Mouse (Mus musculus) lung, postnatal 0 days (tissue): ENCODE data around the gene Zfp629. TPM values are rescaled to one million over a fixed set of nuclear protein-coding genes. Genes with fewer than 3 reads are reported as not detected.
A peak's percentile ranks its signal among the peaks of the same experiment; 100 is the strongest.

Experiments used
- ATAC-seq: fragments of 200-750 bp; cut with Nextera tagmentation; 2 replicates; pipeline ENCODE4 v1.8.0; 2017; ENCODE audit warnings: moderate library complexity
- DNase-seq: peaks from one replicate; pipeline ENCODE4 v3.0.0-alpha.2; 2016; ENCODE audit warnings: low spot score
- H3K27ac ChIP-seq: fragments of 300-500 bp; sonication (generic); 2 replicates; pipeline ENCODE4 v1.5.1; 2014; ENCODE audit warnings: antibody characterized with exemption, mild to moderate bottlenecking, low read length, mixed read lengths
- H3K27me3 ChIP-seq: fragments of 300-500 bp; sonication (generic); replicated peaks from 2 replicates; pipeline ENCODE4 v1.6.1; 2014; ENCODE audit warnings: low read length, mixed read lengths; ENCODE audit not compliant: insufficient read depth
- H3K36me3 ChIP-seq: fragments of 300-500 bp; sonication (generic); 2 replicates; pipeline ENCODE4 v1.6.1; 2014; ENCODE audit warnings: low read length, mixed read lengths; ENCODE audit not compliant: insufficient read depth
- H3K4me1 ChIP-seq: fragments of 300-500 bp; sonication (generic); 2 replicates; pipeline ENCODE4 v1.6.1; 2014; ENCODE audit warnings: antibody characterized with exemption, low read depth, low read length, mixed read lengths; ENCODE audit not compliant: insufficient read depth
- H3K4me2 ChIP-seq: fragments of 300-500 bp; sonication (generic); replicated peaks from 2 replicates; pipeline ENCODE4 v1.6.1; 2014; ENCODE audit warnings: low read depth, mild to moderate bottlenecking, low read length, moderate library complexity, mixed read lengths
- H3K4me3 ChIP-seq: fragments of 300-500 bp; sonication (generic); 2 replicates; pipeline ENCODE4 v1.5.1; 2014; ENCODE audit warnings: low read depth, low read length
- H3K9ac ChIP-seq: fragments of 300-500 bp; sonication (generic); replicated peaks from 2 replicates; pipeline ENCODE4 v1.6.1; 2014; ENCODE audit warnings: low read depth, mild to moderate bottlenecking
- H3K9me3 ChIP-seq: fragments of 300-500 bp; sonication (generic); 2 replicates; pipeline ENCODE4 v1.6.1; 2016; ENCODE audit warnings: low read length, mixed read lengths
- CTCF ChIP-seq: IDR thresholded peaks from 2 replicates; pipeline ENCODE4 v1.5.1; 2016; ENCODE audit warnings: antibody characterized with exemption, mild to moderate bottlenecking
- EP300 ChIP-seq: IDR thresholded peaks from 2 replicates; pipeline ENCODE4 v1.6.1; 2016; ENCODE audit warnings: antibody characterized with exemption, mild to moderate bottlenecking, control low read depth
- WGBS: fragments of 180-500 bp; shearing (Covaris S2); extraction: QIAGEN DNeasy Blood & Tissue Kit; methylation state at CpG from one replicate; pipeline ENCODE4 v1.1.7; 2014; 5-methylcytosine and 5-hydroxymethylcytosine counted together
- polyA plus RNA-seq: library from polyadenylated mRNA; unstranded; fragments of >200 nt; fragmentation: Nextera tagmentation; extraction: Ambion mirVana; gene quantifications from 2 replicates; pipeline ENCODE4 v1.2.1, GENCODE M21; 2015

Gene Zfp629
- polyA plus RNA-seq, 1 experiment from 2014 or later, result 6.0 TPM

DNA sequence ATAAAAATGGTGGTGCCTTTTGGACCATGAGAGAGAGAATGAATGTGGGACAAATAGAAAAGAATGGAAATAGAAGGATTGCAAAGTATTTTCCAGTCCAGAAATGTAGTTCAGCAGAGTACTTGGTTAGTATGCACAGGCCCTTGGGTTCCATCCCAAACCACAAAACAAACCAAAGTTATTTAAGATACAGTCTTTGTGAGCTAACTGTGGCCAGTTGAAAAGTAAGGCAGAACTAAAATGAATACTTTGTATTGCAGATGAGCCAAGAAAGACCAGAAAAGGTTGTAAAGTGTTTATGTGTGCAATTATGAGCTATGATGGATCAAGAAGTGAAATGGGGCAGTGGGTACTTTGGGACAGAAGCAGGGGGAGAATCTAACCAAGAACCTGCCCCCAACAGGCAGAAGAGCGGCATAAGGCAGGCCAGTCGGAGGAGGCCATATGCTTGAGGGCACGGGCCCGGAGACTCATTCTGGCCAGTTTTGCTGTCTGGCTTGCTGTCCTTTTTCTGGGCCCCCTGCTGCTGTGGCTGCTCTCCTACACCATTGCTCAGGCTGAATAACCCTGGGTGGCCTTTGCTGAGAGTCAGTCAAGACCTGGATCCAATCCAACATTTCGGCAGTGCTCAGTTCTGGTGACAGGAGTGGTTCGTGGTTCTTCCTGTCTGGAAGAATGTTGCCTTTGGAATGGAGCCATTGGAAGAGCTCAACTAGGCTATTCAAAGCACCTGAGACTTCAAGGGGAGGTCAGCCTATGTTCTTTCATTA is 51.0 kb downstream of the Zfp629 start:
- no peak overlapping the region for H3K27ac ChIP-seq
- no peak overlapping the region for H3K9ac ChIP-seq
- H3K4me1 ChIP-seq, result no peaks in the 10 kb centered on the region
- DNase-seq (peak; percentile 79), ATAC-seq (peak; percentile 63)
- no peaks in the 10 kb centered on the region for H3K9me3 ChIP-seq
- TF ChIP-seq EP300 (no peak), CTCF (0 out of 2 replicates have a peak, but pooled peaks have one; percentile 19)
- no peak overlapping the region for H3K4me2 ChIP-seq
- 56% methylated on average over 6 of the region's 6 CpGs for WGBS
- H3K4me3 ChIP-seq, result no peak overlapping the region
- H3K36me3 ChIP-seq, result peaks cover 9% of the 10 kb centered on the region
- no peaks in the 10 kb centered on the region for H3K27me3 ChIP-seq

DNA sequence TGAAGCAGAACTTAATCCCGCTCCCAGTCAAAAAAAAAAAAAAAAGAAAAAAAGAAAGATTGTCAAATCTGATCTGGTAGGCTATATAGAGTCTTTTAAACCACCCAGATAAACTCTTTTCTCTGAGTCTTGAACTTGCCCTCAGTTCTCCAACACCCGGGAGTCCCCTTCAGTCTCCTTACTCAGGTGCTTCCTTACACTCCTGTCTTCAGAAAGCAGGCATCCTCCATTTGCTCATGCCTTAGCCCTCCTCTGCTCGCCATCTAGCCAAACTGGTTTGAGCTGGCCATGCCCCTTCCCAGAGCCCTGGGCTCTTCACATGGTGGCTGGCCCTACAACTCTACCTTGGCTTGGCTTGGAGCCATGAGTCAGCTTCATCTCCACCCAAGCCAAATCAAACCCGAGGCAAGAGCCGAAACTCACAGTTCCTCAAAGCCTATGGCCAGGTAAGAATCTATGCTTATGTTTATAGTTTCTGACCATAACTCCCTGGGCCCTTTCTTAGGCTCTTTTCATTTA is 54.2 kb downstream of the Zfp629 start, which contains the start of gene Tmem265:
Gene Tmem265, plus strand, starts transcription at position 51 of the 519 bp plus-strand sequence.
- no peak within 1 kb of the TSS for H3K9ac ChIP-seq
- H3K27me3 ChIP-seq, result no peaks in the 10 kb centered on the region
- H3K36me3 ChIP-seq, result peaks cover 37% of the 10 kb centered on the region
- TF ChIP-seq CTCF (no peak), EP300 (no peak)
- H3K4me3 ChIP-seq, result no peak within 1 kb of the TSS
- WGBS, result 66% methylated on average over 5 of the region's 5 CpGs
- H3K4me2 ChIP-seq, result no peak within 1 kb of the TSS
- H3K9me3 ChIP-seq, result no peaks in the 10 kb centered on the region
- no peak within 1 kb of the TSS for H3K27ac ChIP-seq
- H3K4me1 ChIP-seq, result no peaks in the 10 kb centered on the region
- peak; percentile 31 for DNase-seq
- peak; percentile 59 for ATAC-seq

DNA sequence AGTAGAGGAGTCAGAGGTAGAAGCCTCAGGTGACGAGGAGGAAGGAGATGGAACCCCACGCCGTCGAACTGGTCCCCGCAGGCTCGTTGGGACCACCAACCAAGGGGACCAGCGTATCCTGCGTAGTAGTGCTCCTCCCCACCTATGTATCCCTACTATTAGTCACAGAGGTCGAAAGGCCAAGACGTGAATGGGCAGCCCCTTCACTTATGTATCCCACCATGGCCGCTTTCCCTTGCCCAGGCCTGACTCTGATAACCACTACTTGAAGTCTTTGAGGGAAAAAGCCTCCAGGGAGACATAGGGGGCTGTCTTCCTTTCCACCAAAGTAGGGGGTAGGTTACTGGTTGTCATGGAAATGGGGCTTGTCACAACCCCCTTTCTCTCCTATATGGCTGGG is 55.0 kb downstream of the Zfp629 start:
- H3K4me3 ChIP-seq, result no peak overlapping the region
- H3K4me1 ChIP-seq, result no peaks in the 10 kb centered on the region
- ATAC-seq (no peak), DNase-seq (no peak)
- no peaks in the 10 kb centered on the region for H3K27me3 ChIP-seq
- no peak overlapping the region for H3K4me2 ChIP-seq
- H3K9me3 ChIP-seq, result no peaks in the 10 kb centered on the region
- H3K27ac ChIP-seq, result no peak overlapping the region
- WGBS, result 90% methylated on average over 11 of the region's 11 CpGs
- TF ChIP-seq EP300 (no peak), CTCF (no peak)
- peaks cover 40% of the 10 kb centered on the region for H3K36me3 ChIP-seq
- H3K9ac ChIP-seq, result no peak overlapping the region

Other genes with a start within 250 kb of the Zfp629 start
- 7.3 and 7.9 TPM in 2 replicates for gene Zfp747, start 239.7 kb downstream of the Zfp629 start, polyA plus RNA-seq
- gene 9130019O22Rik, start 228.6 kb downstream of the Zfp629 start, polyA plus RNA-seq, result 4.7 and 5.4 TPM in 2 replicates
- gene E430018J23Rik, start 222.2 kb downstream of the Zfp629 start, polyA plus RNA-seq, result 3.7 and 4.6 TPM in 2 replicates
- 6.0 and 6.7 TPM in 2 replicates for gene Zfp764, start 209.0 kb downstream of the Zfp629 start, polyA plus RNA-seq
- 27.4 and 28.9 TPM in 2 replicates for gene Zfp688, start 193.7 kb downstream of the Zfp629 start, polyA plus RNA-seq
- gene Zfp689, start 166.6 kb downstream of the Zfp629 start, polyA plus RNA-seq, result 2.6 and 3.5 TPM in 2 replicates
- 37.6 and 37.7 TPM in 2 replicates for gene Prr14, start 156.2 kb downstream of the Zfp629 start, polyA plus RNA-seq
- gene Fbrs, start 136.6 kb downstream of the Zfp629 start, polyA plus RNA-seq, result 9.9 and 11.1 TPM in 2 replicates
- gene Srcap, start 103.8 kb downstream of the Zfp629 start, polyA plus RNA-seq, result 19.2 and 19.3 TPM in 2 replicates
- gene Gm42715, start 96.2 kb downstream of the Zfp629 start, polyA plus RNA-seq, result 9.3 and 10.3 TPM in 2 replicates
- 5.4 and 6.1 TPM in 2 replicates for gene Tmem265, start 54.4 kb downstream of the Zfp629 start, polyA plus RNA-seq
- gene Phkg2, start 42.5 kb downstream of the Zfp629 start, polyA plus RNA-seq, result 31.7 and 34.4 TPM in 2 replicates
- gene Ccdc189, start 27.2 kb downstream of the Zfp629 start, polyA plus RNA-seq, result 28.8 and 29.5 TPM in 2 replicates
- 25.9 and 27.1 TPM in 2 replicates for gene Rnf40, start 27.0 kb downstream of the Zfp629 start, polyA plus RNA-seq
- gene Bcl7c, start 93.1 kb upstream of the Zfp629 start, polyA plus RNA-seq, result 34.1 TPM in 2 replicates
- 9.9 and 10.4 TPM in 2 replicates for gene Ctf1, start 96.9 kb upstream of the Zfp629 start, polyA plus RNA-seq
- gene Ctf2, start 116.4 kb upstream of the Zfp629 start, polyA plus RNA-seq, result 0.07 and 0.08 TPM in 2 replicates
- 1.6 TPM in 2 replicates for gene Fbxl19, start 128.7 kb upstream of the Zfp629 start, polyA plus RNA-seq
- gene Orai3, start 154.0 kb upstream of the Zfp629 start, polyA plus RNA-seq, result 38.5 and 42.8 TPM in 2 replicates
- gene Setd1a, start 160.9 kb upstream of the Zfp629 start, polyA plus RNA-seq, result 10.5 and 11.0 TPM in 2 replicates
- not detected in 2 replicates for gene Gm49388, start 169.8 kb upstream of the Zfp629 start, polyA plus RNA-seq
- 52.8 and 55.8 TPM in 2 replicates for gene Hsd3b7, start 184.8 kb upstream of the Zfp629 start, polyA plus RNA-seq
- gene Stx4a, start 208.5 kb upstream of the Zfp629 start, polyA plus RNA-seq, result 41.3 and 49.2 TPM in 2 replicates
- 0.74 and 0.94 TPM in 2 replicates for gene Stx1b, start 208.8 kb upstream of the Zfp629 start, polyA plus RNA-seq